Mouse (Mus musculus) ES-CJ7 (cell line): Measurements from ENCODE around the gene Zfp385b.

Source experiments
- DNase-seq: peaks from one replicate; pipeline ENCODE4 v3.0.0; 2011; ENCODE audit warnings: low read depth, low spot score

Gene Zfp385b

DNA sequence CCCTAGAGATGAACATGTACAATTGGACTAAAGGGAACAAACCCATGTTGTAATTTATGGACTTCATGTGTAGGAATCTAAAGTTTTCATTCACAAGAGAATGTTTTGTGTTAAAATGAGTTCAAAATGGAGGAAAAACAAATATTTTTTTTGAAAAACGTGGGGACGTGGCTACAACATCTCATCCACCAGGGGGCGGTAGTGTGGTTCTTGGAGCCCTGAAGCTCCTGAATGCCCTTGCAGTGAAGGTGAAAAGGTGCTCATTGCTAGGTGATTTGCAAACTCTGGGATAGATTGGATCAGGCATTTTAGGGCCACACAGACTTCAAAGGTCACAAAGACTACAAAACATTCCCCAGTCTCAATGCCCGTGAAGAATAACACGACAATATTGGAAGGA is 432.9 kb downstream of the Zfp385b start:
- DNase-seq = peak; percentile 73

- no peak for DNase-seq
Observed at GRCm38 (mm10) chr2:77382766-77383165, 436.7 kb downstream of the Zfp385b start.

DNA sequence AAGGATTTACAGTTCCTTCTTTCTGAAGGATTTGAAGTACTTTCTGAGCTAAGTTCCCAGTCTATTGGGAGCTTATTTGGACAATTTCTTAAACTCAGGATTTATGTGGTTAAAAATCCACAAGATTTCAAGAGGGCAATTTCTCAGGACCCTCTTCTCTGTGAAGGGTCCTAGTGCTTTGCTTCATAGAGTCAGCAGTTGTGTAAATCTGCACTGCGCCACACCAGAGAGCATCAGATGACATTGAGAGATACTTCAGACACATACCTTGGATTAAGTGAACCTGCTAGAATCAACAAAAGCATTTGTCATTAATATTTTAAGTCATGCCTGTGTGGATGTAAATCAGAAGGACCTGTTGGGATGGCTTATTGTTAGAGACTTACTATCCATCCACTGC is 439.5 kb downstream of the Zfp385b start:
- no peak for DNase-seq

- no peak for DNase-seq
Observed at GRCm38 (mm10) chr2:77379332-77379731, 440.1 kb downstream of the Zfp385b start.

DNA sequence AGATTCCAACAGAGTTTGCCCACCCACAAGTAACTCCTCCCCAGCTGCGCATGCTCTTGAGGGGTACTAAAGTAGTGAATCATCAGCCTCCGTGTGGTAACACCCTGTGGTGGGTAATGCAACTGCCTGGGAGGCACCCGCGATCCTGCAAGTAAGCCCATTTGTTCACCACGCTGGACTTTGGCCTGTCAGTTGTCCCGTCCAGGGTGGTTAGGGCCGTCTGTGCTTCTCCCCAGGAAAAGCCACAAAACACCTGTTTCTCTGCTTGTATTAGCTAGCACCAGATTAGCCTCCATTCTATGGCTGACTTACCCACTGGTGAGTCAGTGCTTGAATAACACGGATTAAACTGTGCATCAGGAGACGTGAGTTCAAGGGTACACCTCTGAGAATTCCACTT is 442.6 kb downstream of the Zfp385b start:
- DNase-seq = no peak

DNA sequence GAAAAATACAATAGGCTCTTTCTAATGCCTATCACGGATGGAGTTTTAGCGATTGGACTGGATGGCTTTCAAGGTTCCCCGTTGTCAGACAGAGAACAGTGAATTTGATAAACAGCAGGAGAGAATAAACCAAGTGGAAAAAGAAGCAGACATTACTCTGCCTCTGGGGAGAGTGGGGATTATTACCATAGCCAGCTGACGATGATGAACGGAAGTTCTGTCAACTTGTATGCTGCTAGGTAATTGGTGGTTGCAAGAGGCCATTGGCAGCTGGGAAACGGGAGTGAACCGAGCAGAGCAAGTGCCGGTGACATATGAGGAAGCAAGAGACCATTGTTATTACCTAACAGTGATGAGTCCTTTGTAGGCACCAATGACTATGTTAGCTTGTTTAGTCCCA is 444.3 kb downstream of the Zfp385b start:
- DNase-seq = no peak

DNA sequence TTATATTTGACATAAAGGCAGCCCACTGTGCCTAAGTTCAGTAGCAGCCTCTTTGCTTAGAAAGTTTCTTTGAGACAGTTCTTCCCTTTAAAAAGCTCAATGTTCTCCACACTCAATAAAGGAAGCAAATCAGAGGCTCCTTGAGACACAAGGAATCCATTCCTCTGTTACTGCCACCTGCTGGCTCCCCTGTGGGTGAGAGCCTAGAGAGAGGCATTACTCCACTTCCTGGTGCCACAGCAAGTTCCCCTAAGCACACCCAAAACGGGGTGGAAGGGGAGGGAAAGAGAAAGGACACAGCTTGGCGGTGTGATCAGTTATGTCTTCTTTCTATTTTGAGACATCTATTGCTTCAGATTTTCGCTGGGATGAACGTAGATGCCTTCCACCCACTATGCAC is 450.3 kb downstream of the Zfp385b start:
- peak; percentile 66 for DNase-seq
